ENCODE assay signal across 10 mouse cellular contexts in genomic region chr13:5614186-5614737, GRCm38 (mm10).
DNase-seq lines count a peak whose midpoint lies in the region; ATAC-seq and TF ChIP-seq lines count a peak whose summit lies in the region.
"Had no signal": no experiment of that assay in that cellular context is flagged by ENCODE, and none has a peak within 500 bp of the region (broad histone marks: within the 10 kb centered on the region; RNA-seq: fewer than 3 reads in every experiment).

No protein-coding gene starts in this region.

- no peak for TF ChIP-seq CTCF in lung, postnatal 0 days (IDR thresholded peaks at IDR 0.05)

- no peaks in the 10 kb centered on the region for H3K36me3 ChIP-seq in lung, postnatal 0 days (ENCODE audit: insufficient read depth, low read length)
- H3K36me3 ChIP-seq in heart, embryonic 14.5 days (ENCODE audit: control insufficient read depth, insufficient read depth, low read length): no peaks in the 10 kb centered on the region
- H3K36me3 ChIP-seq in stomach, embryonic 15.5 days: no peaks in the 10 kb centered on the region

- H3K4me2 ChIP-seq in lung, postnatal 0 days (replicated peaks; ENCODE audit: low read depth, low read length): no peak overlapping the region
- H3K4me2 ChIP-seq in heart, embryonic 14.5 days (ENCODE audit: low read length): no peak overlapping the region
- no peak overlapping the region for H3K4me2 ChIP-seq in stomach, embryonic 15.5 days

- no peaks in the 10 kb centered on the region for H3K4me1 ChIP-seq in lung, postnatal 0 days (ENCODE audit: insufficient read depth, low read depth, low read length)
- H3K4me1 ChIP-seq in heart, embryonic 14.5 days (ENCODE audit: control insufficient read depth in 2 of 2, insufficient read depth in 2 of 2, low read length in 2 of 2): peaks cover 5 to 11% of the 10 kb centered on the region in 2 experiments
- H3K4me1 ChIP-seq in stomach, embryonic 15.5 days: no peaks in the 10 kb centered on the region

- TF ChIP-seq EP300 in lung, postnatal 0 days (IDR thresholded peaks at IDR 0.05): peak; percentile 92

- peak; percentile 52 to 71 for DNase-seq in heart, adult 18-20 months
- DNase-seq in heart, postnatal 25 days (ENCODE audit: low spot score): no peak
- DNase-seq in lung, postnatal 0 days (ENCODE audit: low spot score): peak; percentile 64
- DNase-seq in lung, postnatal 10 days: no peak
- DNase-seq in yolk sac, embryonic 10.5 days (ENCODE audit: low spot score): no peak
- DNase-seq in left cerebral cortex, postnatal 4 days: no peak
- DNase-seq: cerebellum, postnatal 25 days; right cerebral cortex, adult 18-20 months had no signal

- H3K27ac ChIP-seq in lung, postnatal 0 days (ENCODE audit: low read length): no peak overlapping the region
- peak overlapping the region; percentile 55 to 66 for H3K27ac ChIP-seq in heart, embryonic 14.5 days (replicated peaks in 1 of 2; ENCODE audit: control insufficient read depth in 1 of 2, insufficient read depth in 1 of 2, low read depth in 2 of 2, low read length in 2 of 2)
- H3K27ac ChIP-seq in stomach, embryonic 15.5 days: 0 out of 2 replicates have a peak overlapping the region, but pooled peaks have one; percentile 0

- peak; percentile 69 for ATAC-seq in lung, postnatal 0 days
- ATAC-seq in heart, embryonic 14.5 days (ENCODE audit: insufficient number of reproducible peaks, insufficient read depth, low FRiP score, low read depth): no peak
- ATAC-seq in stomach, embryonic 15.5 days (ENCODE audit: insufficient read depth, low FRiP score, low read depth): no peak; the same call in 1 of the 2 replicates

- intact Hi-C loops in heart, postnatal 25 days (cut with DNase I): loop anchor here (5.0 to 10.0 kb wide), 3 partner anchors 188 to 861 kb away; no protein-coding TSS in a partner anchor
- intact Hi-C loops in left cerebral cortex, postnatal 4 days (cut with DNase I): no loop called here

- no peak overlapping the region for H3K9ac ChIP-seq in lung, postnatal 0 days (replicated peaks; ENCODE audit: low read depth)
- H3K9ac ChIP-seq in heart, embryonic 14.5 days (ENCODE audit: low read length): no peak overlapping the region
- no peak overlapping the region for H3K9ac ChIP-seq in stomach, embryonic 15.5 days

- no peak overlapping the region for H3K4me3 ChIP-seq in lung, postnatal 0 days (ENCODE audit: low read depth, low read length)
- no peak overlapping the region for H3K4me3 ChIP-seq in heart, embryonic 14.5 days (ENCODE audit: control insufficient read depth in 1 of 2, insufficient read depth in 1 of 2, low read depth in 1 of 2, low read length in 2 of 2)
- no peak overlapping the region for H3K4me3 ChIP-seq in stomach, embryonic 15.5 days (replicated peaks)

- H3K27me3 ChIP-seq in lung, postnatal 0 days (replicated peaks; ENCODE audit: insufficient read depth, low read length): no peaks in the 10 kb centered on the region
- no peaks in the 10 kb centered on the region for H3K27me3 ChIP-seq in heart, embryonic 14.5 days (ENCODE audit: control insufficient read depth, insufficient read depth, low read length)
- H3K27me3 ChIP-seq in stomach, embryonic 15.5 days (replicated peaks): no peaks in the 10 kb centered on the region

- 56% methylated on average over 7 of the region's 7 CpGs for WGBS in lung, postnatal 0 days
- WGBS in heart, embryonic 14.5 days: 65% methylated on average over 7 of the region's 7 CpGs
- 72% methylated on average over 7 of the region's 7 CpGs for WGBS in stomach, embryonic 15.5 days

- H3K9me3 ChIP-seq in lung, postnatal 0 days (ENCODE audit: low read length): no peaks in the 10 kb centered on the region
- H3K9me3 ChIP-seq in heart, embryonic 14.5 days (ENCODE audit: control insufficient read depth, low read length): no peaks in the 10 kb centered on the region
- H3K9me3 ChIP-seq in stomach, embryonic 15.5 days: no peaks in the 10 kb centered on the region

Comparison
In these comparisons a context has a peak if more than half of its experiments do, and no peak if none do; other contexts are left out.
1. DNase-seq: peak in heart, adult 18-20 months (2 of 2) and lung, postnatal 0 days (single experiment); none in heart, postnatal 25 days (single experiment), lung, postnatal 10 days (single experiment), yolk sac, embryonic 10.5 days (single experiment) and left cerebral cortex, postnatal 4 days (single experiment).